Mouse (Mus musculus) heart, postnatal 0 days (tissue): Measurements from ENCODE around the gene Patj.

Source experiments
- CTCF ChIP-seq: IDR thresholded peaks from 2 replicates; pipeline ENCODE4 v1.5.1; 2016; ENCODE audit warnings: antibody characterized with exemption, control low read depth, low read depth
- EP300 ChIP-seq: IDR thresholded peaks from 2 replicates; pipeline ENCODE4 v1.6.1; 2016; ENCODE audit warnings: antibody characterized with exemption, low read depth

- no peak for TF ChIP-seq CTCF
- TF ChIP-seq EP300, result no peak
These were observed 190.7 kb downstream of the Patj start for GRCm38 (mm10) chr4:98586303-98586702.
